Mouse (Mus musculus): ENCODE data around the gene Nxpe2. TPM values are rescaled to one million over a fixed set of nuclear protein-coding genes. Genes with fewer than 3 reads are reported as not detected.

Gene Nxpe2
- polyA plus RNA-seq, 1 experiment from 2014 or later: 1.4 TPM

- H3K9me3 ChIP-seq: no peaks in the 10 kb centered on the region
- H3K27ac ChIP-seq: no peak overlapping the region
- no peaks in the 10 kb centered on the region for H3K27me3 ChIP-seq
- no peak overlapping the region for H3K4me2 ChIP-seq (replicated peaks)
- no peak for ATAC-seq (ENCODE audit: low FRiP score, low read depth)
- no peak overlapping the region for H3K9ac ChIP-seq
- no peaks in the 10 kb centered on the region for H3K4me1 ChIP-seq
- no peaks in the 10 kb centered on the region for H3K36me3 ChIP-seq
- 94% methylated on average over 1 of the region's 1 CpGs for WGBS
- H3K4me3 ChIP-seq: no peak overlapping the region
Measured at GRCm38 (mm10) chr9:48290281-48290680, 63.0 kb downstream of the Nxpe2 start.

- no peak overlapping the region for H3K4me3 ChIP-seq
- no peaks in the 10 kb centered on the region for H3K9me3 ChIP-seq
- no peak for ATAC-seq (ENCODE audit: low FRiP score, low read depth)
- H3K27me3 ChIP-seq: no peaks in the 10 kb centered on the region
- H3K4me1 ChIP-seq: no peaks in the 10 kb centered on the region
- no peak overlapping the region for H3K4me2 ChIP-seq (replicated peaks)
- H3K27ac ChIP-seq: no peak overlapping the region
- 85% methylated on average over 8 of the region's 8 CpGs for WGBS
- H3K9ac ChIP-seq: no peak overlapping the region
- no peaks in the 10 kb centered on the region for H3K36me3 ChIP-seq
Measured at GRCm38 (mm10) chr9:48284221-48284620, 69.0 kb downstream of the Nxpe2 start.

GRCm38 (mm10) chr9:48276831-48277230 is 76.4 kb downstream of the Nxpe2 start:
- no peak overlapping the region for H3K4me2 ChIP-seq (replicated peaks)
- no peaks in the 10 kb centered on the region for H3K36me3 ChIP-seq
- no peaks in the 10 kb centered on the region for H3K27me3 ChIP-seq
- no peak for ATAC-seq (ENCODE audit: low FRiP score, low read depth)
- H3K27ac ChIP-seq: no peak overlapping the region
- 0 out of 2 replicates have a peak, but pooled peaks cover 3% of the 10 kb centered on the region for H3K4me1 ChIP-seq
- no peaks in the 10 kb centered on the region for H3K9me3 ChIP-seq
- 94% methylated on average over 15 of the region's 15 CpGs for WGBS
- no peak overlapping the region for H3K4me3 ChIP-seq
- H3K9ac ChIP-seq: no peak overlapping the region

Other genes starting within 250 kb of the Nxpe2 start
- 7.7 and 9.2 TPM in 2 replicates for gene Nxpe4, start 191.4 kb downstream of the Nxpe2 start, polyA plus RNA-seq (2015; fragmentation: Nextera tagmentation; extraction: Ambion mirVana)
- gene Rexo2, start 127.2 kb upstream of the Nxpe2 start, polyA plus RNA-seq (2015; fragmentation: Nextera tagmentation; extraction: Ambion mirVana): 106 and 114 TPM in 2 replicates
- gene Rbm7, start 141.8 kb upstream of the Nxpe2 start, polyA plus RNA-seq (2015; fragmentation: Nextera tagmentation; extraction: Ambion mirVana): 130 and 136 TPM in 2 replicates
- gene Gm5617, start 142.0 kb upstream of the Nxpe2 start, polyA plus RNA-seq (2015; fragmentation: Nextera tagmentation; extraction: Ambion mirVana): 31.5 and 34.1 TPM in 2 replicates

Measured in limb, embryonic 13.5 days (tissue).